Mouse (Mus musculus) inflammation-experienced regulatory T-cells, adult 16 weeks (primary cell): Measurements from ENCODE around the gene Fcrla. TPM values are rescaled to one million over a fixed set of nuclear protein-coding genes. Genes with fewer than 3 reads are reported as not detected.

Source experiments
- polyA plus RNA-seq: library from polyadenylated mRNA; unstranded; fragments of 100-300 nt; shearing (Covaris generic); gene quantifications from one replicate; pipeline ENCODE4 v1.2.1, GENCODE M21; 2017

Gene Fcrla
- 1.8 TPM for polyA plus RNA-seq

DNA sequence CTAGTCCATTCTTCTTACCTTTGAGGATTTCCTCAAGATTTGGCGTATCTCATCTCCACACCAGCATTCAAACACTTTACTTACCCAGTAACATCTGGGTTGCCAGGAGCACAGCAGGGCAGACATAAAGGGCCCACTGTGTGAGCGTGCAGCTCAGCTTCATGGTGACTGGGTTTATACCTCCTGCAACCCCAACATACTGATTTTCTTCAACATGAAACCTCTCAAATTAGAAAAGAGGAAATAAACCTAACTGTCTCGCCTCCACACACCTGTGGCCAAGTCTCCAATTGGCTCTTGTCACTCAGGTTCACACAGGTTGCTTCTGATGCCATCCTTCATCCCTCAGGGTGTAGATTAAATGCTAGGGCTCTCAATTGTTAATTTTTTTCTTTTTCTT lies at the start of gene Fcrla:
Gene Fcrla (minus strand): TSS at position 206 of the 400 bp plus-strand sequence.

DNA sequence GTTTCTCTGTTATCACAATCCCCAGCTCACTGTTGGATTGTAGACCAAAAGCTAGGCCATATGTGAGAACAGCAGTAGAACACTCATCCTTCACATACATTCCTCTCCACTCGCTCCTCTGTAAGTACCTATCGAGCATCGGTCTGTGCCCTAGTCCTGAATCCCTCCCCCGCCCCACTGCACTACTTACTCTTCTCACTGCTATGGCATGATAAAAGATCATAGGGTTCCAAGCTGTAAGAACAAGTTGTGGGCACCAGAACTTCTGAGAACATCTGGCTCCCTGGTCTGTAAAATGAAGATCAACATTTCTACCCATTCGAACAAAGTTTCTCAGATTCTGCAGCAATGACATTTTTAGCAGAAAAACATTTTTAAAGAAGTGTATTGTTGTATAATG lies 49.1 kb upstream of the Fcrla start, which contains the start of gene Fcgr2b:
Gene Fcgr2b (minus strand): TSS at position 101 of the 400 bp plus-strand sequence.

GRCm38 (mm10) chr1:170912891-170913615 lies 14.3 kb downstream of the Fcrla start, which contains the start of gene Fcrlb:
Fcrlb (minus strand) TSS chr1:170912941.

GRCm38 (mm10) chr1:170884978-170885561 lies 42.3 kb downstream of the Fcrla start, which contains the start of the genes Gm26620 and Dusp12:
Gm26620 (plus strand) TSS chr1:170885065.
Dusp12 (minus strand) TSS chr1:170885540.

DNA sequence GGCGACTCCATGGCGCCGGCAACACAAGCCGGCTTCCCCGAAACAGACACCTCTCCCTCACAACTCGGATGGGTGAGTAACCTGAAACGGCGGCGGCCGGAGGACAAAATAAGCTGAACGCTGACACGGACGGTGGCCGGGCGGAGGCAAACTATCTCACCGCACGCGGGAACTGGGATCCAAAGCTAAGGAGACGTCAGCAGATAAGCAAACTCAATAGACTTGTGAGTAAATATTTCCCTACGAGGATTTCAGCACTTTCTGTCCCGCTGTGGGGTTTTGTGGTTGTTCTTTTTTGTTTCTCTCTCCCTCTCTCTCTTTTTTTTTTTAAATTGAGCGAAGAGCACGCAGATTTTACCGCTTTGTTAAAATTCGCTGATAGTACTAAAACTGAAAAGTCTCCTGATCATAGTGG lies 59.7 kb downstream of the Fcrla start, which contains the start of gene Atf6:
Gene Atf6 (minus strand): TSS at position 81 of the 415 bp plus-strand sequence.

Other genes with a start within 250 kb of the Fcrla start
- 13.2 TPM for gene Atf6, start 59.8 kb downstream of the Fcrla start, polyA plus RNA-seq
- not detected for gene Gm26620, start 42.5 kb downstream of the Fcrla start, polyA plus RNA-seq
- 39.9 TPM for gene Dusp12, start 42.0 kb downstream of the Fcrla start, polyA plus RNA-seq
- not detected for gene Fcrlb, start 14.6 kb downstream of the Fcrla start, polyA plus RNA-seq
- 1.5 TPM for gene Fcgr2b, start 49.0 kb upstream of the Fcrla start, polyA plus RNA-seq
- 0.85 TPM for gene Fcgr4, start 91.3 kb upstream of the Fcrla start, polyA plus RNA-seq
- gene Fcgr3, start 137.4 kb upstream of the Fcrla start, polyA plus RNA-seq = 2.1 TPM
- gene Cfap126, start 186.3 kb upstream of the Fcrla start, polyA plus RNA-seq = 2.4 TPM
- gene Sdhc, start 223.0 kb upstream of the Fcrla start, polyA plus RNA-seq = 161 TPM
- gene Mpz, start 223.1 kb upstream of the Fcrla start, polyA plus RNA-seq = not detected